Mouse (Mus musculus): Measurements from ENCODE around the gene Zfp618. TPM values are rescaled to one million over a fixed set of nuclear protein-coding genes. Genes with fewer than 3 reads are reported as not detected.

Zfp618 gene
- polyA plus RNA-seq, 1 experiment: 12.3 TPM

- Histone ChIP-seq H3K4me3 (ENCODE audit: insufficient read depth, low read length) (no peak overlapping the region), H3K4me1 (ENCODE audit: control insufficient read depth, insufficient read depth, low read length) (0 out of 2 replicates have a peak, but pooled peaks cover 2% of the 10 kb centered on the region), H3K27ac (ENCODE audit: insufficient read depth, low read length) (no peak overlapping the region)
- TF ChIP-seq CTCF (IDR thresholded peaks at IDR 0.05; ENCODE audit: borderline replicate concordance, insufficient read depth, low read length) (no peak), POLR2A (IDR thresholded peaks at IDR 0.05; ENCODE audit: low read depth, low read length) (no peak)
These were observed 191.6 kb downstream of the Zfp618 start for GRCm38 (mm10) chr4:63156726-63157634.

GRCm38 (mm10) chr4:63158192-63158591 lies 192.8 kb downstream of the Zfp618 start:
- Histone ChIP-seq H3K4me1 (ENCODE audit: control insufficient read depth, insufficient read depth, low read length) (0 out of 2 replicates have a peak, but pooled peaks cover 2% of the 10 kb centered on the region), H3K27ac (ENCODE audit: insufficient read depth, low read length) (no peak overlapping the region), H3K4me3 (ENCODE audit: insufficient read depth, low read length) (no peak overlapping the region)
- TF ChIP-seq POLR2A (IDR thresholded peaks at IDR 0.05; ENCODE audit: low read depth, low read length) (no peak), CTCF (IDR thresholded peaks at IDR 0.05; ENCODE audit: borderline replicate concordance, insufficient read depth, low read length) (no peak)

- Histone ChIP-seq H3K27ac (ENCODE audit: insufficient read depth, low read length) (no peak overlapping the region), H3K4me1 (ENCODE audit: control insufficient read depth, insufficient read depth, low read length) (0 out of 2 replicates have a peak, but pooled peaks cover 2% of the 10 kb centered on the region), H3K4me3 (ENCODE audit: insufficient read depth, low read length) (no peak overlapping the region)
- TF ChIP-seq CTCF (IDR thresholded peaks at IDR 0.05; ENCODE audit: borderline replicate concordance, insufficient read depth, low read length) (peak; percentile 95), POLR2A (IDR thresholded peaks at IDR 0.05; ENCODE audit: low read depth, low read length) (no peak)
These were observed 193.7 kb downstream of the Zfp618 start for GRCm38 (mm10) chr4:63158961-63159592.

- no peak overlapping the region for H3K4me3 ChIP-seq (ENCODE audit: insufficient read depth, low read length)
- no peak for TF ChIP-seq CTCF (IDR thresholded peaks at IDR 0.05; ENCODE audit: borderline replicate concordance, insufficient read depth, low read length)
- TF ChIP-seq POLR2A (IDR thresholded peaks at IDR 0.05; ENCODE audit: low read depth, low read length): no peak
- H3K27ac ChIP-seq (ENCODE audit: insufficient read depth, low read length): no peak overlapping the region
- H3K4me1 ChIP-seq (ENCODE audit: control insufficient read depth, insufficient read depth, low read length): no peaks in the 10 kb centered on the region
These were observed 200.3 kb downstream of the Zfp618 start for GRCm38 (mm10) chr4:63165636-63166035.

- H3K4me3 ChIP-seq (ENCODE audit: insufficient read depth, low read length): no peak overlapping the region
- no peak overlapping the region for H3K27ac ChIP-seq (ENCODE audit: insufficient read depth, low read length)
- H3K4me1 ChIP-seq (ENCODE audit: control insufficient read depth, insufficient read depth, low read length): no peaks in the 10 kb centered on the region
- TF ChIP-seq CTCF (IDR thresholded peaks at IDR 0.05; ENCODE audit: borderline replicate concordance, insufficient read depth, low read length) (no peak), POLR2A (IDR thresholded peaks at IDR 0.05; ENCODE audit: low read depth, low read length) (no peak)
These were observed 200.9 kb downstream of the Zfp618 start for GRCm38 (mm10) chr4:63166323-63166722.

- Histone ChIP-seq H3K27ac (ENCODE audit: insufficient read depth, low read length) (no peak overlapping the region), H3K4me1 (ENCODE audit: control insufficient read depth, insufficient read depth, low read length) (no peaks in the 10 kb centered on the region), H3K4me3 (ENCODE audit: insufficient read depth, low read length) (no peak overlapping the region)
- no peak for TF ChIP-seq POLR2A (IDR thresholded peaks at IDR 0.05; ENCODE audit: low read depth, low read length)
- TF ChIP-seq CTCF (IDR thresholded peaks at IDR 0.05; ENCODE audit: borderline replicate concordance, insufficient read depth, low read length): no peak
These were observed 204.7 kb downstream of the Zfp618 start for GRCm38 (mm10) chr4:63170061-63170460.

- no peaks in the 10 kb centered on the region for H3K4me1 ChIP-seq (ENCODE audit: control insufficient read depth, insufficient read depth, low read length)
- H3K27ac ChIP-seq (ENCODE audit: insufficient read depth, low read length): no peak overlapping the region
- H3K4me3 ChIP-seq (ENCODE audit: insufficient read depth, low read length): no peak overlapping the region
- TF ChIP-seq POLR2A (IDR thresholded peaks at IDR 0.05; ENCODE audit: low read depth, low read length): no peak
- TF ChIP-seq CTCF (IDR thresholded peaks at IDR 0.05; ENCODE audit: borderline replicate concordance, insufficient read depth, low read length): no peak
These were observed 205.7 kb downstream of the Zfp618 start for GRCm38 (mm10) chr4:63171122-63171521.

- H3K27ac ChIP-seq (ENCODE audit: insufficient read depth, low read length): no peak within 1 kb of the TSS
- TF ChIP-seq POLR2A (IDR thresholded peaks at IDR 0.05; ENCODE audit: low read depth, low read length) (no peak), CTCF (IDR thresholded peaks at IDR 0.05; ENCODE audit: borderline replicate concordance, insufficient read depth, low read length) (no peak)
- H3K4me3 ChIP-seq (ENCODE audit: insufficient read depth, low read length): no peak within 1 kb of the TSS
- H3K4me1 ChIP-seq (ENCODE audit: control insufficient read depth, insufficient read depth, low read length): no peaks in the 10 kb centered on the region
These were observed 206.8 kb downstream of the Zfp618 start, which contains the start of gene Kif12 for GRCm38 (mm10) chr4:63171969-63172685. Kif12 (minus strand) TSS chr4:63172131.

- no peak overlapping the region for H3K4me3 ChIP-seq (ENCODE audit: insufficient read depth, low read length)
- peak; percentile 97 for TF ChIP-seq CTCF (IDR thresholded peaks at IDR 0.05; ENCODE audit: borderline replicate concordance, insufficient read depth, low read length)
- no peak for TF ChIP-seq POLR2A (IDR thresholded peaks at IDR 0.05; ENCODE audit: low read depth, low read length)
- H3K4me1 ChIP-seq (ENCODE audit: control insufficient read depth, insufficient read depth, low read length): no peaks in the 10 kb centered on the region
- H3K27ac ChIP-seq (ENCODE audit: insufficient read depth, low read length): no peak overlapping the region
These were observed 216.2 kb downstream of the Zfp618 start for GRCm38 (mm10) chr4:63181556-63181955.

Data from embryonic fibroblast, embryonic 13.5 days (primary cell).